Mouse (Mus musculus) midbrain, embryonic 14.5 days (tissue): Measurements from ENCODE around the gene Slc13a2. TPM values are rescaled to one million over a fixed set of nuclear protein-coding genes. Genes with fewer than 3 reads are reported as not detected.

ENCODE experiments used
- ATAC-seq: fragments of 200-750 bp; cut with Nextera tagmentation; 2 replicates; pipeline ENCODE4 v1.8.0; 2017; ENCODE audit warnings: moderate number of reproducible peaks, moderate library complexity; ENCODE audit not compliant: low FRiP score, low TSS enrichment
- DNase-seq: peaks from one replicate; pipeline ENCODE4 v3.0.0-alpha.2; 2015
- H3K27ac ChIP-seq: fragments of 300-500 bp; sonication (generic); replicated peaks from 2 replicates; pipeline ENCODE4 v1.5.1; 2014; ENCODE audit warnings: mild to moderate bottlenecking, low read depth, low read length, moderate library complexity
- H3K27me3 ChIP-seq: fragments of 300-500 bp; sonication (generic); 2 replicates; pipeline ENCODE4 v1.6.1; 2014; ENCODE audit warnings: low read length, control low read depth, mixed read lengths; ENCODE audit not compliant: control insufficient read depth, insufficient read depth
- H3K36me3 ChIP-seq: fragments of 300-500 bp; sonication (generic); 2 replicates; pipeline ENCODE4 v1.6.1; 2014; ENCODE audit warnings: low read length, control low read depth; ENCODE audit not compliant: control insufficient read depth, insufficient read depth
- H3K4me1 ChIP-seq: fragments of 300-500 bp; sonication (generic); 2 replicates; pipeline ENCODE4 v1.6.1; 2014; ENCODE audit warnings: mild to moderate bottlenecking, antibody characterized with exemption, low read length, control low read depth; ENCODE audit not compliant: control insufficient read depth, insufficient read depth
- H3K4me2 ChIP-seq: fragments of 300-500 bp; sonication (generic); 2 replicates; pipeline ENCODE4 v1.6.1; 2014; ENCODE audit warnings: mild to moderate bottlenecking, low read length, moderate library complexity
- H3K4me3 ChIP-seq: fragments of 300-500 bp; sonication (generic); replicated peaks from 2 replicates; pipeline ENCODE4 v1.5.1; 2014; ENCODE audit warnings: low read depth, low read length
- H3K9ac ChIP-seq: fragments of 300-500 bp; sonication (generic); replicated peaks from 2 replicates; pipeline ENCODE4 v1.6.1; 2014; ENCODE audit warnings: mild to moderate bottlenecking, low read length, moderate library complexity
- H3K9me3 ChIP-seq: fragments of 300-500 bp; sonication (generic); 2 replicates; pipeline ENCODE4 v1.6.1; 2016; ENCODE audit warnings: low read length, control low read depth, mixed read lengths; ENCODE audit not compliant: control insufficient read depth
- WGBS: fragments of 180-500 bp; shearing (Covaris S2); extraction: QIAGEN DNeasy Blood & Tissue Kit; methylation state at CpG from one replicate; pipeline ENCODE4 v1.1.7; 2014; 5-methylcytosine and 5-hydroxymethylcytosine counted together
- polyA plus RNA-seq: library from polyadenylated mRNA; unstranded; fragments of >200 nt; fragmentation: Nextera tagmentation; extraction: Ambion mirVana; gene quantifications from 2 replicates; pipeline ENCODE4 v1.2.1, GENCODE M21; 2014

Slc13a2 gene
- polyA plus RNA-seq, 1 experiment from 2014 or later, result not detected

GRCm38 (mm10) chr11:78463286-78464036, 41.4 kb upstream of the Slc13a2 start:
- peaks cover 12% of the 10 kb centered on the region for H3K4me1 ChIP-seq
- WGBS, result 73% methylated on average over 13 of the region's 13 CpGs
- H3K36me3 ChIP-seq, result no peaks in the 10 kb centered on the region
- H3K4me3 ChIP-seq, result no peak overlapping the region
- DNase-seq (no peak), ATAC-seq (no peak)
- no peak overlapping the region for H3K9ac ChIP-seq
- H3K9me3 ChIP-seq, result no peaks in the 10 kb centered on the region; the same call in 1 of the 2 replicates
- H3K27me3 ChIP-seq, result no peaks in the 10 kb centered on the region
- no peak overlapping the region for H3K27ac ChIP-seq
- H3K4me2 ChIP-seq, result no peak overlapping the region

DNA sequence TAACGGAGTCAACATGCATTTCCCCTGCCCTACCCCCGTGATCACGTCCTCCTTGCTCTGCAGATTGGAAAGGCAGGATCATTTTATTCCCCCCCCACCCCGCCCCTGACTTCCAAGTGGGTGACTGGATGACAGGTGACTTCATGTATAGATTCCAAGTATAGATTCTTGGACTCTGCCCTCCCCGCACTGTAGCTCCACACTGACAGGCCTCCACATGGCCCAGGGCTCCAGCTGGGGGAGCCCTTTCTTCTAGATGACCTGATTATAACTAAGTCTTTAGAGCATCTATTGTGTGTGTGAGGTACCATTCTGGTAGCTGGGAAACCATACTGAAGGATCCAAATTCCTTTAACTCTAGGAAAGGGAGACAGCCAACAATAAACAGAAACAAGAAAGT, 40.7 kb upstream of the Slc13a2 start:
- ATAC-seq, result no peak
- 77% methylated on average over 5 of the region's 5 CpGs for WGBS

GRCm38 (mm10) chr11:78461894-78462293, 39.9 kb upstream of the Slc13a2 start:
- Histone ChIP-seq H3K36me3 (no peaks in the 10 kb centered on the region), H3K4me3 (no peak overlapping the region), H3K4me2 (no peak overlapping the region), H3K9me3 (no peaks in the 10 kb centered on the region; the same call in 1 of the 2 replicates), H3K27ac (no peak overlapping the region), H3K4me1 (peaks cover 12% of the 10 kb centered on the region), H3K9ac (no peak overlapping the region), H3K27me3 (no peaks in the 10 kb centered on the region)
- 78% methylated on average over 1 of the region's 1 CpGs for WGBS
- DNase-seq, result no peak
- no peak for ATAC-seq

More for the DNA sequence above, 40.7 kb upstream of the Slc13a2 start:
- Histone ChIP-seq H3K9ac (no peak overlapping the region), H3K4me1 (peaks cover 12% of the 10 kb centered on the region), H3K36me3 (no peaks in the 10 kb centered on the region), H3K4me3 (no peak overlapping the region), H3K27ac (no peak overlapping the region), H3K27me3 (no peaks in the 10 kb centered on the region), H3K9me3 (no peaks in the 10 kb centered on the region; the same call in 1 of the 2 replicates), H3K4me2 (no peak overlapping the region)
- no peak for DNase-seq

DNA sequence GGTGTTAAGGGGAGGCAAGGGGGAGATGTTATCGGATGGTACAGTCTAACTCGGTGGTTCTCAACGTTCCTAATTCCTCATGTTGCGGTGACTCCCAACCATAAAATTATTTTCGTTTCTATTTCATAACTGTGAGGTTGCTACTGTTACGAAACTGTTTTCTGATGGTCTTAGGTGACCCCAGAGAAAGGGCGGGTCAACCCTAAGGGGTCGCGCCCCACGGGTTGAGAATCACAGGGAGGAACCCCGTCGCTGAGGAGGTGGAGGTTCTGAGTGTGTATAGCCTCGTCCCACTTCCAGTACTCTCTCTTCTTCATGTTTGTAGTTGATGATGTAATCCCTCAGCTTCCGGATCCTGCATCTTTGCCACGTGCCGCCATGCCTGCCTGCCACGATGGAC, 36.7 kb upstream of the Slc13a2 start:
- Histone ChIP-seq H3K27ac (no peak overlapping the region), H3K4me1 (no peaks in the 10 kb centered on the region), H3K27me3 (no peaks in the 10 kb centered on the region), H3K9ac (no peak overlapping the region), H3K9me3 (no peaks in the 10 kb centered on the region; the same call in 1 of the 2 replicates), H3K4me3 (no peak overlapping the region), H3K36me3 (no peaks in the 10 kb centered on the region), H3K4me2 (no peak overlapping the region)
- DNase-seq (no peak), ATAC-seq (no peak)
- 85% methylated on average over 17 of the region's 17 CpGs for WGBS

DNA sequence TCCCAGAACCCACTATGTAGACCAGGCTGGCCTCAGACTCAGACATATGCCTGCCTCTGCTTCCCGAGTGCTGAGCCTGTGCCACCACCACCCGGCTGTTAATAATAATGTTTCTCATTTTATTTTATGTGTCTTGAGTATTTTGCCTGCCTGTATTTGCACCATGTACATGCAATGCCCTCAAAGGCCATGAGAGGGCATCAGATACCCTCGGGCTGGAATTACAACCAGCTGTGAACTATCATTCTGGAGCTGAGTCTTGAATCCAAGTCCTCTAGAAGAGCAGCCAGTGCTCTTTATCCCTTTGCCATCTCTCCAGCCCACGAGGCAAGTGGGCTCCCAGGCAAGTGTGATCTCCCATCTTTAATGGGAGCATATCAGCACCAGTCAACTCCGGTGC, 33.3 kb upstream of the Slc13a2 start:
- Histone ChIP-seq H3K4me1 (no peaks in the 10 kb centered on the region), H3K4me2 (no peak overlapping the region), H3K27me3 (no peaks in the 10 kb centered on the region), H3K9ac (no peak overlapping the region), H3K36me3 (no peaks in the 10 kb centered on the region), H3K9me3 (no peaks in the 10 kb centered on the region; the same call in 1 of the 2 replicates), H3K4me3 (no peak overlapping the region), H3K27ac (no peak overlapping the region)
- ATAC-seq (no peak), DNase-seq (peak; percentile 59)
- WGBS, result 50% methylated on average over 5 of the region's 5 CpGs

DNA sequence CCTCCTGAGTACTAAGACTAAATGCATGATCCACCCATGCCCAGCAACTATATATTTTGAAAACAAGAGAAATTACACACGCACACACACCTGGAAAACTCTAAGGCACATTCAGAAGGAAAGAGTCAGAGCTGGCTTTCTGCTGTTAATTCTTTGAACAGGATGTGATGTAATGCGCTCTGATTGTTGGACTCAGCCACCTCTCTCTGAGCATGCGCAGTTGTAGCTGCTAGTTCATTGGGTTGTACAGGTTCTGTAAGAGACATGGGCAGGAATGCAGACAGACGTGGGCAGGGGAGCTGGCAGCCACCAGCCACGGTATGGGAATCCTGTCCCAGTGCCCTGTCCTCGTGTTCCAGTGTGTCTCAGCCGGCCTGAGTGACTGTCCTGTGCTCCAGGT, 32.3 kb upstream of the Slc13a2 start:
- H3K27ac ChIP-seq, result no peak overlapping the region
- no peaks in the 10 kb centered on the region for H3K27me3 ChIP-seq
- no peaks in the 10 kb centered on the region; the same call in 1 of the 2 replicates for H3K9me3 ChIP-seq
- H3K9ac ChIP-seq, result no peak overlapping the region
- H3K36me3 ChIP-seq, result no peaks in the 10 kb centered on the region
- WGBS, result 79% methylated on average over 7 of the region's 7 CpGs
- ATAC-seq, result no peak
- DNase-seq, result peak; percentile 13
- H3K4me3 ChIP-seq, result no peak overlapping the region
- H3K4me2 ChIP-seq, result no peak overlapping the region
- no peaks in the 10 kb centered on the region for H3K4me1 ChIP-seq

- H3K4me2 ChIP-seq, result no peak overlapping the region
- H3K9ac ChIP-seq, result no peak overlapping the region
- H3K36me3 ChIP-seq, result no peaks in the 10 kb centered on the region
- DNase-seq, result peak; percentile 85
- H3K9me3 ChIP-seq, result no peaks in the 10 kb centered on the region; the same call in 1 of the 2 replicates
- 13% methylated on average over 4 of the region's 4 CpGs for WGBS
- H3K4me3 ChIP-seq, result no peak overlapping the region
- ATAC-seq, result no peak
- H3K4me1 ChIP-seq, result no peaks in the 10 kb centered on the region
- H3K27me3 ChIP-seq, result no peaks in the 10 kb centered on the region
- no peak overlapping the region for H3K27ac ChIP-seq
These were observed 31.7 kb upstream of the Slc13a2 start for GRCm38 (mm10) chr11:78453675-78454074.

- Histone ChIP-seq H3K4me2 (no peak overlapping the region), H3K27me3 (no peaks in the 10 kb centered on the region), H3K27ac (no peak overlapping the region), H3K4me3 (no peak overlapping the region), H3K9ac (no peak overlapping the region), H3K9me3 (no peaks in the 10 kb centered on the region; the same call in 1 of the 2 replicates), H3K4me1 (no peaks in the 10 kb centered on the region), H3K36me3 (no peaks in the 10 kb centered on the region)
- DNase-seq (no peak), ATAC-seq (no peak)
- WGBS, result 71% methylated on average over 2 of the region's 2 CpGs
These were observed 28.3 kb upstream of the Slc13a2 start for GRCm38 (mm10) chr11:78450337-78450736.

GRCm38 (mm10) chr11:78448242-78448641, 26.2 kb upstream of the Slc13a2 start:
- ATAC-seq (no peak), DNase-seq (no peak)
- WGBS, result 88% methylated on average over 1 of the region's 1 CpGs
- H3K27me3 ChIP-seq, result no peaks in the 10 kb centered on the region
- no peaks in the 10 kb centered on the region for H3K9me3 ChIP-seq
- H3K27ac ChIP-seq, result no peak overlapping the region
- no peak overlapping the region for H3K9ac ChIP-seq
- no peaks in the 10 kb centered on the region for H3K36me3 ChIP-seq
- H3K4me3 ChIP-seq, result no peak overlapping the region
- H3K4me2 ChIP-seq, result no peak overlapping the region
- H3K4me1 ChIP-seq, result no peaks in the 10 kb centered on the region
